Mouse (Mus musculus) frontal cortex, adult (tissue): ENCODE measurements around the gene Ankrd65.

Experiments
- ATAC-seq: cut with Nextera tagmentation; 2 replicates; pipeline ENCODE4 v1.9.2; 2017; ENCODE audit warnings: mild to moderate bottlenecking, moderate library complexity, mixed read lengths; ENCODE audit not compliant: low TSS enrichment

Ankrd65 gene

GRCm38 (mm10) chr4:155790021-155790489 is at the start of gene Ankrd65:
TSS of gene Ankrd65 (plus strand) at chr4:155790439.
- no peak for ATAC-seq

DNA sequence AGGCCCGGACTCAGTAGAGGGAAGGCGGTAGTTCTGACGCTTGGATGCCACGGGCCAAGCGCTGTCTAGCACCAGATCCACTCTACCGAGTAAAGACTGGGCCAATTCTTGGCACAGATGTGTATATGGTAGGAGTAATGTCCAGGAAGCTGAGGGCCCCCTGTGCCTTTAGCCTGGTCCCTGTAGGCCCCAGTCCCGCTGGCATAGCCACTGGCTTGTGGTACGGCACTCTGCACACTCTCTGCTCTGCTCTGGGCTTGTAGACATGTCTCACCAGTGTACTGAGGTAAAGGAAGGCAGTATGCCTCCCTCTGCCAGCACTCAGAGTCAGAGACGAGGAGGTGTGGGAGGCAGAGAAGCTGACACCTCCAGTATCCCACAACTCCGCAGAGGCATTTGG is 49.6 kb upstream of the Ankrd65 start:
- ATAC-seq: peak; percentile 21; the same call in 1 of the 2 replicates

GRCm38 (mm10) chr4:155742684-155743083 is 47.6 kb upstream of the Ankrd65 start:
- ATAC-seq: no peak

DNA sequence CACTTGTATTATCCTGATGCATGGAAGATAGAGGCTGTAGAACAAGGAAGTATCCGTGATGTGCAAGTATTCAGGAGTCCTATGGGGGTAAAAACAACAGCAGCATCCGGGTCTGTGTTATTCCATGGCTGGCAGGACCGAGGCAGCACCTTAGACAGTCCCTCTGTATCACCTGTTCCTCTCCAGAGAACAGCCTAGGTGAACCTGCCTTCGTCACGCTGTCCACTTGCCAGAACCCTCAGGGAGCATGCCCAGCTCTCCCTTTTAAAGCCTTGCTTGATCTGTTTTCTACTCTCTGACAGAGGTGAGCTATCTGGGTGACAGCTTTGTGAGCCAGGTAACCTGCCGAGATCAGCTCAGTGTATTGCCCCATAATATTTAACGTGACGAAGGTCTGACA is 45.8 kb upstream of the Ankrd65 start:
- ATAC-seq: no peak

GRCm38 (mm10) chr4:155745136-155745535 is 45.1 kb upstream of the Ankrd65 start:
- no peak for ATAC-seq

DNA sequence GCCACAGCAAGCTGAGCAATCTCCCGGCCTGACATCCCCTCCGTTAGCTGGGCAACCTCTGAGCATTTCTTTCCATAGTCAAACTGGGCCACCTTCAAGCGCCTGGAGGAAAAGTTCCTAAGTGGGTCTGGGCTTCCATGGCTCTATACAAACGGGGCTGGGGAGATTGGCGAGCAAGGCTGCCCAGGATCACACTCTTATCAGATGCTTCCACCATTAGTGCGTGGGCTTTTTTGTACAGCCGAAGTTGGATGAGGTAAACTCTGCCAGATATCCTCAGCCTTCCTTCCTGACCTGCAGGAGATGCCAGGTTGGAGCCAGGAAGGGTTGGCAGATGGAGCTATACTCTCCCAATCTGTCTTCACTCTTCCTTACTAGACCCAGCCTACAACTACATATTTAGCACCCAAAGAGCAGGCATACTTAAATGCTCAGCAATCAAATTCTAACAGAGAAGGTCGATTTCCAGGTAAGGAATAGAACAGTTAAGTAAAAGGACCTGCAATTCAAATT is 44.1 kb upstream of the Ankrd65 start:
- ATAC-seq: peak; percentile 60

DNA sequence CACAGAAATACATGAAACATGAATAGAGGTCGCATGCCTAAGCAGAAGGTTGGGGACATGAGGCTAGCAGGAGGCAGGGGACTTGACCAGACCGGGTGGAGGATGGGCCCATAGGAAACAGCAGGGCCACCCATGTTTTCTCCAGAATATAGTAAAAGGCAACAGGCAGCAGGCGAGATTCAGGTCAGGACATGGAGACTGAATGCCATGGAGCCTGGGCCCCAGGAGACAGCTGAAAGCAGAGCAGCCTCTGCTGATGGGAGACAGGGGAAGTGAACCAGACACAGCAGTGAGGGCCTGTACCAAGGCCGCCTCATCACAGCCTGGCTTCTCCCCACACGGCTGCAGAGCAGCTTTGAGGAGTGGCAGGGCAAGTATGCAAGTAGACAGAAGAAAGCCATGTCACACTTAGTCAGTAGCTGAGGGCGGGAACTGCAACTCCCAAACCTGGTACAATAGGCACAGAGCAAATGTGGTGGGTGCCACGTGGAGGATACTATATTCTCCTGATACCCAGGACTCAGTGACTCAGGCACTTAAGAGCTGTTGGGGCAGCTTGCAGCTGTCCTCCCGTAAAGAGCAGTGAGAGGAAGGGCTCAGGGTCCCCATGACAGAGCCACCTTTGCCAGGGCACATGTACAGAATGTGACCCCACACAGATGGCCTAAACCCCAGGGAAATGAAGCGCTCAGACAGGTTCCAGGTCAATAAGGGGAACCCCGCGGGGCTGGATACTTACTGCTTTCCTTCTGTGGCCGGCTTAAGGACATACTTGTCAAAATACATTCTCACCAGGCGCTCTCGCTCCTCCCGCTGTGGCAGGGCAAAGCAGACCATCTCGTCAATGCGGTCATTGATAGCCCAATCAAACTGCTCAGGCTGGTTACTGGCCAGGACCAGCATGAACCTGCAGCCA is 43.4 kb upstream of the Ankrd65 start:
- ATAC-seq: peak; percentile 50; the same call in 1 of the 2 replicates

GRCm38 (mm10) chr4:155757011-155757410 is 33.2 kb upstream of the Ankrd65 start:
- no peak for ATAC-seq

DNA sequence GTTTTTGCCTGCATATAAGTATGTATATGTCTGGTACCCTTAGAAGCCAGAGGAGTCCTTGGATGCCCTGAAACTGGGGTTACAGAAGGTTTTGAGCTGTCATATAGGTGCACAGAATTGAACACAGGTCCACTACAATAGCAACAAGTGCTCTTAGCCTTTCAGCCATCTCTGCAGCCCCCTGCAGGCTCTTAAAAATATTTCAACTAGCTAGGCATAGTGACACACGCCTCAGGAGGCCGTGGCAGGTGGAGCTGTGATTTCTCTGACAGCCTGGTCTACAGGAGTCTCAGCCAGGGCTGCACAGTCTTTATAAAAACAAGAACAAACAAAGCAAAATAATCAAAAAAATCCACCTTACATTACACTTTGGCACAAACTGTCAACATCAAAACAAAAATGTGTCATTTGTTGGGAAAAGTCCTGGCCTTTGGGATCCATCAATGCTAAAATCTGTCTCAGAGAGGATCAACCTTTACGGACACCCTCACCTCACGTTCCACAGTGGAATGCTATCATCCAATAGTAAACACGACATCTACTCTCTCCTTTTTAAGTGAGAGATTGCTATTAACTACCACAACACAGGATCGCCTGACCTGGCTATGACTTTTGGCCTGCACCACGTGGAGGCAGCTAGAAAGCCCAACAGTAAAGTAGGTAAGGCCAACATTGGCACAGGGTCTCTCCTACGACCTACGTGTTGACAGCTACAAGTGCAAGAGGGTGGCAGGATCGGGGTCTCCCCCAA is 30.2 kb upstream of the Ankrd65 start:
- ATAC-seq: 0 out of 2 replicates have a peak, but pooled peaks have one; percentile 11

- ATAC-seq: peak; percentile 93
Observed at GRCm38 (mm10) chr4:155760613-155761355, 29.5 kb upstream of the Ankrd65 start, which contains the start of gene Atad3a. TSS of gene Atad3a (minus strand) at chr4:155761093.

GRCm38 (mm10) chr4:155761356-155762099 is 28.7 kb upstream of the Ankrd65 start:
- peak; percentile 7; the same call in 1 of the 2 replicates for ATAC-seq

- no peak for ATAC-seq
Observed at GRCm38 (mm10) chr4:155762357-155762756, 27.9 kb upstream of the Ankrd65 start.

DNA sequence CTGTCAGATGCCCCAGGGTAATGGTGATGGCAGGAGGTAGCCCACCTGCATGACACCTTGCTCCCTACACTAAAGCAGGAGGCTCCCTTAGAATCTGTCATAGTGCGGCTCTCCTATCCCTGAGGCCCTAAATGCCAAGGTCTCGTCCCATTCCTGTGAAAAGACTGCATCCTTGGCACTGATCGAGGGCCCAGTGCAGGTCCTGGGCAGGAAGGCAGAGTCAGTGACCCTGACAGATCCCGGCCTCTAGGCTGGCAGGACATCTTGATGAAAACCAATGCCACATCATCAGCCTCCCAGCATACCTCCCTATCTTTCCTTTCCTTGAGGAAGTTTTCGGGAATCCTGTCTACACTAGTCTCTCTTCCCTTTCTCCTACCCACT is 20.8 kb upstream of the Ankrd65 start:
- no peak for ATAC-seq

DNA sequence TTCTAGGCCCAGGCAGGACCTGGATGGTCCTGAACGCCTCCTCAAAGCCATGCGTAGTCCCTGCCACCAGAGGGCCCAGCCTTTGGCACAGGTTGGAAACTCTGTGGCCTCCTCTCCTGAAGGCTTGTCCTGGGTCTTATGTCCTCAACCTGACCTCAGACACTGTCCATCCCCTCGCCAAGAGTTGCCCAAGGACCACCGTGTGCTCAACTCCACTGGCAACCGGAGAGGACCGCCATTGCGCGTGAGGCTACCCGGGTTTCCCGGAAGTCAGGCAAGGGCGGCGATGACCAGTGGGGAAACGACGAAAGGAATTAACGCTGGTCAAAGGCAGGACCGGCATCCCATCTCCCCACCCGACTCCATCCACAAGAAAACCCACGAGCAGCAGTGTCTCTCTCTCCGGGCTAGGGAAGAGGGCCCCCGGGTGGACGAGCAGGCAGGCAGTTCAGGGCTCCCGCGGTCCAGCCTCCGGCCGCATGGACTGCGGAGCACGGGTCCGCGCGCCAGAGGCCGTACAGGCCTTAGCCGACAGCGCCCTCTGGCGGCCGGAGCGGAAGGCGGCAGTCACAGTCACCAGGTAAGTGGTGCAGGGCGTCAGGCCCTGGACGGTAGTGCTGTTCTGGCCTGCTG is 20.2 kb upstream of the Ankrd65 start:
- ATAC-seq: peak; percentile 68

DNA sequence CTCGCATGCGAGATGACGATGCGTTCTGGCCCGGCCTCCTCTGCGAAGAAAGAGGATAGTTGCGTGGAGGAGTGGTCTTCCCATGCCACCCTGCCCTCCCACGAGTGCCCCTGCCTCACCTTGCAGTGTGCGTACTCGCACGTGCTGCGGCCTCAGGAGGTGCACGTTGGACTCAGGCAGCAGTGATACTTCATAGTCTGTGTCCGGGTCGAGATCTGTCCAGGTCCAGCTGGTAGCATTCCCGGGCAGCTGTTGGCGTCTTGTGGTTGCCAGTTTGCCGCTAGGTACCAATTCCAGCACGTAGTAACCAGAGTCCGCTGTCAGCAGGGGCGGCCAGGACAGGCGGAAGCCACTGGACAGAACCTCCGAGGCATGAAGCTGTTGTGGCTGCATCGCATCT is 19.6 kb upstream of the Ankrd65 start:
- no peak for ATAC-seq

- no peak for ATAC-seq
Observed at GRCm38 (mm10) chr4:155771706-155772105, 18.5 kb upstream of the Ankrd65 start.

DNA sequence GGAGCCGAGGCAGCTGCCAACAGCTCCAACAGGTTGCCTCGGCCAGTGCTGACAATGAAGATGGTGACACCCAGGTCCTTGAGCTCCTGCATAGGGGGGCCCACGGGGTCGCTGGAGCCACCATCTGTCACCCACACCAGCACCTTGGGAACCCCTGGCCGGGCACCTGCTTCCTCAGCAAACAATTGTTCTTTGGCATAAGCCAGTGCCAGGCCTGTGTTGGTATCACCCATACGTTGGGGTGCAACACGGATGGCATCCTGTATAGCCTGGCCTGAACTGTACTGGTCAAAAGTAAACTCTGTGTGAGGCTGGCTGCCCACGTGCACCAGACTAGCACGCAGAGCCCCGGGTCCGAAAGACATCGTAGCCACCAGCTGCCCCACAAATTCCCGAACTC is 17.5 kb upstream of the Ankrd65 start:
- no peak for ATAC-seq

DNA sequence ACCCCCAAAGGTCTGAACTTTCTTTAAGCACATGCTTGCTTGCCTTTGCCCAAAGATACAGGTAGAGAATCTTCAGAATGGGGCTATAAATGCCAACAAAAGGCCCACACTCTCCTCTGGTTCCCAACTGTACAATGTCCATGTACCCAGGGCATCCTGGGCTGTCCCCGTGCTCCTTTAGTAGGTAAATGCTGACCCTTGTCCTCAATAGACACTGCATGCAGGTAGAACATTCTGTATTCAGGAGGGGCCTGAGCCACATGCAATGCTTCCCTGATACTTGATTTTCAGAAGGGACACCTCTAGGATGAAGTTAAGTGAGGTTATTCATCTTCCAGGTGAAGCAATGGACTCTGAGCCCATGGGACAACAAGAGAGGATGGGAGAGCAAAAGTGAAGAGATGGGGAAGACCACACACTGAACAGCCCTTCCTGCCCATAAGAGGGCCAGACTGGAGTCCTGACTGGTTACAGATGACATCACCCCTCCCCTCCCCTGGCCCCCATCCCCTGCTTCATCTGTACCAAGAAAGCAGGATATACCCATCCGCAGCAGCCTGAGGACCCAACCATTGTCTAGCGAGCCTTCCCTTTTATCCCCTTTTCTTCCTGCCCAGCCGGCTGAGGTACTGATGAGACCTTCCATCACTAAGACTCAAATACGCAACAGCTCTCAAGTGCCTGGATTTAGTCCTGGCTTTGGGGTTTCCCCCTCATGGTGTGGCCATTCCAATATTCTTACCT is 16.7 kb upstream of the Ankrd65 start:
- ATAC-seq: no peak

- peak; percentile 72 for ATAC-seq
Observed at GRCm38 (mm10) chr4:155774280-155774754, 15.9 kb upstream of the Ankrd65 start, which contains the start of gene Vwa1. TSS of gene Vwa1 (minus strand) at chr4:155774698.
